Mouse (Mus musculus): ENCODE measurements around the gene Tmco2. TPM values are rescaled to one million over a fixed set of nuclear protein-coding genes. Genes with fewer than 3 reads are reported as not detected.

Gene Tmco2
- total and polyA plus RNA-seq, 3 experiments: not detected

- Histone ChIP-seq H3K27ac (ENCODE audit: insufficient read depth, low read depth) (peak within 1 kb of the TSS; percentile 47), H3K4me1 (ENCODE audit: control insufficient read depth in 1 of 2, insufficient read depth in 2 of 2) (peaks cover 3 to 8% of the 10 kb centered on the region in 2 experiments; a peak in 3 of 4 replicates)
These were observed 11.2 kb downstream of the Tmco2 start, which contains the start of gene Zmpste24 for GRCm38 (mm10) chr4:121097650-121098378. Gene Zmpste24 (minus strand): TSS chr4:121098241.

GRCm38 (mm10) chr4:121090211-121090610 is 18.8 kb downstream of the Tmco2 start:
- Histone ChIP-seq H3K4me2 (ENCODE audit: insufficient read depth, low read depth, poor library complexity, severe bottlenecking) (no peak overlapping the region), H3K4me3 (replicated peaks in 1 of 3; ENCODE audit: low read depth in 2 of 3, low read length in 2 of 3, poor library complexity in 1 of 3) (no peak overlapping the region), H3K9me3 (replicated peaks; ENCODE audit: low read length) (peaks cover 2% of the 10 kb centered on the region), H3K27me3 (replicated peaks) (no peaks in the 10 kb centered on the region), H3K4me1 (ENCODE audit: control insufficient read depth in 1 of 2, insufficient read depth in 2 of 2) (no peaks in the 10 kb centered on the region), H3K79me2 (replicated peaks; ENCODE audit: control insufficient read depth, extremely low read depth, insufficient read depth, poor library complexity, severe bottlenecking) (no peaks in the 10 kb centered on the region), H3K36me3 (replicated peaks in 1 of 2; ENCODE audit: control insufficient read depth in 1 of 2, insufficient read depth in 1 of 2, low read length in 1 of 2) (peaks cover 63 to 83% of the 10 kb centered on the region in 2 experiments), H3K27ac (ENCODE audit: insufficient read depth, low read depth) (no peak overlapping the region), H3K9ac (ENCODE audit: insufficient read depth, low read depth) (no peak overlapping the region)
- dilution Hi-C loops (cut with MboI; ENCODE audit: extremely low pct_ligation_motif_present, extremely low pct_unique_long_range_greater_than_20kb, low sequenced_read_pairs) (no loop called here), in situ Hi-C loops (cut with MboI; ENCODE audit: low pct_ligation_motif_present, low pct_unique_long_range_greater_than_20kb, low sequenced_read_pairs) (no loop called here)
- TF ChIP-seq USF2 (conservative IDR thresholded peaks at IDR 0.05; ENCODE audit: low read depth, low read length): no peak
- TF ChIP-seq NRF1 (IDR thresholded peaks at IDR 0.05; ENCODE audit: low read depth, low read length): no peak
- TF ChIP-seq IRF4 (IDR thresholded peaks at IDR 0.05; ENCODE audit: low read depth, low read length): no peak
- no peak for TF ChIP-seq POLR2A (IDR thresholded peaks at IDR 0.05; ENCODE audit: low read depth, low read length)
- no peak for TF ChIP-seq RAD21 (IDR thresholded peaks at IDR 0.05; ENCODE audit: low read depth, low read length)
- TF ChIP-seq UBTF (IDR thresholded peaks at IDR 0.05; ENCODE audit: low read depth, low read length): no peak
- TF ChIP-seq CHD2 (IDR thresholded peaks at IDR 0.05; ENCODE audit: low read length): no peak
- TF ChIP-seq TCF12 (IDR thresholded peaks at IDR 0.05; ENCODE audit: low read depth, low read length): no peak
- TF ChIP-seq JUND (conservative IDR thresholded peaks at IDR 0.05; ENCODE audit: low read depth, low read length): no peak
- TF ChIP-seq MAX (IDR thresholded peaks at IDR 0.05; ENCODE audit: low read length): no peak
- TF ChIP-seq ZNF384 (IDR thresholded peaks at IDR 0.05; ENCODE audit: low read depth, low read length): no peak
- TF ChIP-seq RCOR1 (conservative IDR thresholded peaks at IDR 0.05; ENCODE audit: low read depth, low read length): no peak
- TF ChIP-seq NELFE (IDR thresholded peaks at IDR 0.05; ENCODE audit: low read depth, low read length): no peak
- TF ChIP-seq CTCF (conservative IDR thresholded peaks at IDR 0.05 in 1 of 2, IDR thresholded peaks at IDR 0.05 in 1 of 2; ENCODE audit: low read depth in 2 of 2, low read length in 2 of 2): no peak
- TF ChIP-seq GABPA (IDR thresholded peaks at IDR 0.05; ENCODE audit: insufficient replicate concordance, low read depth, low read length): no peak
- TF ChIP-seq ELF1 (IDR thresholded peaks at IDR 0.05; ENCODE audit: low read depth, low read length): no peak
- DNase-seq (ENCODE audit: extremely low read depth): no peak

More at GRCm38 (mm10) chr4:121097650-121098378, 11.2 kb downstream of the Tmco2 start, which contains the start of gene Zmpste24:
- dilution Hi-C loops (cut with MboI; ENCODE audit: extremely low pct_ligation_motif_present, extremely low pct_unique_long_range_greater_than_20kb, low sequenced_read_pairs): no loop called here
- peak within 1 kb of the TSS; percentile 84 to 96 (median 94) for H3K4me3 ChIP-seq (replicated peaks in 1 of 3; ENCODE audit: low read depth in 2 of 3, low read length in 2 of 3, poor library complexity in 1 of 3)
- H3K27me3 ChIP-seq (replicated peaks): peaks cover 3% of the 10 kb centered on the region
- peak within 1 kb of the TSS; percentile 87 for H3K4me2 ChIP-seq (ENCODE audit: insufficient read depth, low read depth, poor library complexity, severe bottlenecking)
- H3K9me3 ChIP-seq (replicated peaks; ENCODE audit: low read length): peaks cover 2% of the 10 kb centered on the region
- H3K36me3 ChIP-seq (replicated peaks in 1 of 2; ENCODE audit: control insufficient read depth in 1 of 2, insufficient read depth in 1 of 2, low read length in 1 of 2): peaks cover 25 to 27% of the 10 kb centered on the region in 2 experiments
- H3K79me2 ChIP-seq (replicated peaks; ENCODE audit: control insufficient read depth, extremely low read depth, insufficient read depth, poor library complexity, severe bottlenecking): peaks cover 14% of the 10 kb centered on the region
- peak within 1 kb of the TSS; percentile 73 for H3K9ac ChIP-seq (ENCODE audit: insufficient read depth, low read depth)
- TF ChIP-seq MAZ (IDR thresholded peaks at IDR 0.05; ENCODE audit: low read depth, low read length) (peak; percentile 44; the same call in 1 of the 2 replicates), TCF12 (IDR thresholded peaks at IDR 0.05; ENCODE audit: low read depth, low read length) (peak; percentile 76), ELF1 (IDR thresholded peaks at IDR 0.05; ENCODE audit: low read depth, low read length) (peak; percentile 87), NELFE (IDR thresholded peaks at IDR 0.05; ENCODE audit: low read depth, low read length) (peak; percentile 86), TBP (conservative IDR thresholded peaks at IDR 0.05; ENCODE audit: low read depth, low read length) (peak; percentile 89), E2F4 (IDR thresholded peaks at IDR 0.05; ENCODE audit: insufficient replicate concordance, low read depth, low read length) (no peak; the same call in 1 of the 2 replicates), HCFC1 (IDR thresholded peaks at IDR 0.05; ENCODE audit: low read depth, low read length) (peak; percentile 91), POLR2A (IDR thresholded peaks at IDR 0.05; ENCODE audit: low read depth, low read length) (peak; percentile 77), MXI1 (IDR thresholded peaks at IDR 0.05; ENCODE audit: low read depth, low read length) (peak; percentile 78; the same call in 1 of the 2 replicates), UBTF (IDR thresholded peaks at IDR 0.05; ENCODE audit: low read depth, low read length) (0 out of 2 replicates have a peak, but pooled peaks have one; percentile 47), SMC3 (IDR thresholded peaks at IDR 0.05; ENCODE audit: low read depth, low read length) (no peak), JUN (IDR thresholded peaks at IDR 0.05; ENCODE audit: insufficient read depth, low read depth, low read length) (no peak), SIN3A (IDR thresholded peaks at IDR 0.05; ENCODE audit: low read length) (peak; percentile 89), KAT2A (IDR thresholded peaks at IDR 0.05; ENCODE audit: insufficient replicate concordance, low read length) (peak; percentile 62; the same call in 1 of the 2 replicates), ZNF384 (IDR thresholded peaks at IDR 0.05; ENCODE audit: low read depth, low read length) (no peak), MAFK (IDR thresholded peaks at IDR 0.05; ENCODE audit: insufficient replicate concordance, low read length) (no peak), IRF4 (IDR thresholded peaks at IDR 0.05; ENCODE audit: low read depth, low read length) (peak; percentile 59; the same call in 1 of the 2 replicates), MAX (IDR thresholded peaks at IDR 0.05; ENCODE audit: low read length) (peak; percentile 33; the same call in 1 of the 2 replicates)
- in situ Hi-C loops (cut with MboI; ENCODE audit: low pct_ligation_motif_present, low pct_unique_long_range_greater_than_20kb, low sequenced_read_pairs): no loop called here
- DNase-seq (ENCODE audit: extremely low read depth): peak; percentile 97

Data from CH12.LX (cell line).